Mouse (Mus musculus) liver, embryonic 15.5 days (tissue): ENCODE measurements around the gene 1600002K03Rik. TPM values are rescaled to one million over a fixed set of nuclear protein-coding genes. Genes with fewer than 3 reads are reported as not detected.
"Not testable (repeated sequence)": the region's sequence is repeated elsewhere in the genome, so short reads cannot be mapped to it uniquely, and the experiment has no call there.

ENCODE experiments used
- ATAC-seq: fragments of 200-750 bp; cut with Nextera tagmentation; 2 replicates; pipeline ENCODE4 v1.8.0; 2017; ENCODE audit warnings: moderate number of reproducible peaks, mild to moderate bottlenecking, moderate library complexity; ENCODE audit not compliant: insufficient read depth
- H3K27ac ChIP-seq: fragments of 300-500 bp; sonication (generic); replicated peaks from 2 replicates; pipeline ENCODE4 v1.5.1; 2015; ENCODE audit warnings: mild to moderate bottlenecking, inconsistent platforms
- H3K27me3 ChIP-seq: fragments of 300-500 bp; sonication (generic); 2 replicates; pipeline ENCODE4 v1.6.1; 2015; ENCODE audit warnings: mild to moderate bottlenecking, inconsistent platforms
- H3K36me3 ChIP-seq: fragments of 300-500 bp; sonication (generic); replicated peaks from 2 replicates; pipeline ENCODE4 v1.6.1; 2015; ENCODE audit warnings: moderate library complexity, mild to moderate bottlenecking, inconsistent platforms
- H3K4me1 ChIP-seq: fragments of 300-500 bp; sonication (generic); replicated peaks from 2 replicates; pipeline ENCODE4 v1.6.1; 2015; ENCODE audit warnings: inconsistent platforms
- H3K4me2 ChIP-seq: fragments of 300-500 bp; sonication (generic); 2 replicates; pipeline ENCODE4 v1.6.1; 2015; ENCODE audit warnings: moderate library complexity, mild to moderate bottlenecking, inconsistent platforms
- H3K4me3 ChIP-seq: fragments of 300-500 bp; sonication (generic); replicated peaks from 2 replicates; pipeline ENCODE4 v1.5.1; 2015; ENCODE audit warnings: mild to moderate bottlenecking, inconsistent platforms
- H3K9ac ChIP-seq: fragments of 300-500 bp; sonication (generic); 2 replicates; pipeline ENCODE4 v1.6.1; 2015; ENCODE audit warnings: moderate library complexity, mild to moderate bottlenecking, inconsistent platforms
- H3K9me3 ChIP-seq: fragments of 300-500 bp; sonication (generic); replicated peaks from 2 replicates; pipeline ENCODE4 v1.6.1; 2016; ENCODE audit warnings: inconsistent platforms
- WGBS: fragments of 180-500 bp; shearing (Covaris S2); methylation state at CpG from one replicate; pipeline ENCODE4 v1.1.7; 2015; ENCODE audit warnings: mixed read lengths; ENCODE audit not compliant: insufficient replicate concordance; 5-methylcytosine and 5-hydroxymethylcytosine counted together
- polyA plus RNA-seq: library from polyadenylated mRNA; unstranded; fragments of >200 nt; fragmentation: Nextera tagmentation; extraction: Ambion mirVana; gene quantifications from 2 replicates; pipeline ENCODE4 v1.2.1, GENCODE M21; 2015

The 1600002K03Rik gene
- polyA plus RNA-seq, 1 experiment from 2014 or later = 10.1 TPM

DNA sequence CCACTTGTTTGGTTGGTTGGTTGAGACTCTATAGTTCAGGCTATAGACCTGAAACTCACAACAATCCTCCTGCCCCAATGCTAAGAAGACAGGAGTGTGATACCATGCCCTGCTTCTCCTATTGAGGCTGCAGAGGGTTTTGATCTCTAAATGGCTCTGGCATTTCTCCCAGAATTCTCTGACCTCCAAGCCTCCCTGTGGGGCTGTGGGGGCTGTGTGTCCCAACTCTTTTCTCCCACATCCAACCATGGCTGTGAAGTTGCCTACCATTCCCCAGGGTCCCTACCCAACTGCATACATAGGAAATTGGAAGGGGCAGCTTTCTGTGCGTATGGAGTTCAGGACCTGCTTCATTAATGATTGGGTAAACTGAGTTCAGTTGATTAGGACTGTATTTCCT is 23.4 kb downstream of the 1600002K03Rik start:
- H3K27ac ChIP-seq = no peak overlapping the region
- H3K4me3 ChIP-seq = no peak overlapping the region
- no peaks in the 10 kb centered on the region for H3K36me3 ChIP-seq
- H3K4me1 ChIP-seq = no peaks in the 10 kb centered on the region
- no peak for ATAC-seq
- no peaks in the 10 kb centered on the region for H3K9me3 ChIP-seq
- no peak overlapping the region for H3K9ac ChIP-seq
- peaks cover 46% of the 10 kb centered on the region for H3K27me3 ChIP-seq
- no peak overlapping the region for H3K4me2 ChIP-seq
- WGBS = 81% methylated on average over 1 of the region's 1 CpGs

DNA sequence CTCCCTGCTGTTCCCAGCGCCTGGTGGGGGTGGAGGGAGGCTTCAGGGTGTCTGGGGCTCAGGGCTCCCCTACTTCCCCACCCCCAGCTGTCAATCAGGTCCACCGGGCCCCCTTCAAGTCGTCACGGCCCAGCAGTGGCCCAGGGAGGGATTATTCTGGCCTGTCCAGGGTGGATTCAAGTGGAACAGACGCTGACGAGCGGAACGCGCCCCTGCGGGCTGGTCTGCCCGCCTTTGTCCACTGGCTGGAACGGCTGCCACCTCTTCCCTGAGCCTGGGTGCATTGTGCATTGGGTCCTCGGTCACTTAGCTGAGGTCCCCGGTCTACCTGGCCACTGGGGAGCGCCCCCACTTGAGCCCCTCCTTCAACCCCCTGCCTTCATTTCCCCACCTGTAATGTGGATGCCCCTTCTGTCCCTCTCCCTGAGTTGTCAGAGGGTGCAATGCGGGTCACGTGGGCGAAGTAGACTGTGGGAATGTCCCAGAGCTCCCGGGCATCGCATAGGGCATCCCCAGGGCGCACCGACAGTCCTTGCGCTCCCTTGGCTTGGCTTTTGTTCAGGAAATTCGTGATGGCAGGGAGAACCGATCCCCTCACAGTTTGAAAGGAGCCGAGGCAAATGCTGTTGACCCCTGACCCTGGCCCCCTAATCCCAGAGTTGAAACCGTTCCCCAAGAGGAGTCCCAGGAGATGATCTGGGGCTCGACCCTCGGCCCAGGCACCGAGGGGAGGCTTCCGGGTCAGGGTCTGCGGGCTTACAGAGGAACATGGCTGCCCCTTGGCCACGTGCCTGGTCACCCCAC is 24.2 kb downstream of the 1600002K03Rik start:
- Histone ChIP-seq H3K36me3 (no peaks in the 10 kb centered on the region), H3K4me1 (no peaks in the 10 kb centered on the region), H3K4me3 (no peak overlapping the region), H3K27ac (no peak overlapping the region), H3K9ac (no peak overlapping the region), H3K27me3 (peaks cover 38% of the 10 kb centered on the region), H3K4me2 (no peak overlapping the region), H3K9me3 (no peaks in the 10 kb centered on the region)
- WGBS = 73% methylated on average over 33 of the region's 33 CpGs
- no peak for ATAC-seq

- no peak overlapping the region for H3K4me3 ChIP-seq
- H3K9ac ChIP-seq = no peak overlapping the region
- H3K4me1 ChIP-seq = no peaks in the 10 kb centered on the region
- no peaks in the 10 kb centered on the region for H3K36me3 ChIP-seq
- no peak overlapping the region for H3K4me2 ChIP-seq
- no peak overlapping the region for H3K27ac ChIP-seq
- H3K27me3 ChIP-seq = peaks cover 18% of the 10 kb centered on the region
- 48% methylated on average over 3 of the region's 3 CpGs for WGBS
- no peaks in the 10 kb centered on the region for H3K9me3 ChIP-seq
- ATAC-seq = peak; percentile 65
Observed at GRCm38 (mm10) chr10:80199440-80200008, 26.8 kb downstream of the 1600002K03Rik start.

GRCm38 (mm10) chr10:80200485-80200884 is 27.7 kb downstream of the 1600002K03Rik start:
- no peak for ATAC-seq
- Histone ChIP-seq H3K4me2 (no peak overlapping the region), H3K9me3 (no peaks in the 10 kb centered on the region), H3K9ac (no peak overlapping the region), H3K27ac (no peak overlapping the region), H3K4me3 (no peak overlapping the region), H3K27me3 (peaks cover 19% of the 10 kb centered on the region), H3K36me3 (no peaks in the 10 kb centered on the region), H3K4me1 (no peaks in the 10 kb centered on the region)
- 67% methylated on average over 6 of the region's 6 CpGs for WGBS

DNA sequence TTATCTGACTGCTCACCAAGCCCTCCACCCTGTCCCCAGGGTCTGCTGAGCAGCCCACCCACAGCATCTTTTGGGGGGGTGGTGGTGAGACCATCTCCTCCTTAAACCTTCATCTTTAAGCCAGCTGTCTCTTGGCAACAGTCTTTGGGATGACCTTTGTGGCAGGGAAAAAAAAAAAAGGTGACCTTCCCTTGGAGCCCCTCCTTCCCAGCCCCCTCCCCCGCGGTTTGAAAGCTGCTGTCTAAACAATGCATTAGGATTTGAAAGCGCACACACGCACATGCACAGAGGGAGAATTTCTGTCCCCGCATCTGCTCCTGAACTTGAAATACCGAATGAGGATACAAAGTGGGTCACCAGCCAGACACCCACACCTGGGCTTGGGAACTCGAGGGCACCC is 31.3 kb downstream of the 1600002K03Rik start:
- WGBS = 45% methylated on average over 7 of the region's 7 CpGs
- Histone ChIP-seq H3K4me2 (no peak overlapping the region), H3K4me1 (no peaks in the 10 kb centered on the region), H3K9ac (no peak overlapping the region), H3K9me3 (no peaks in the 10 kb centered on the region), H3K36me3 (no peaks in the 10 kb centered on the region), H3K27ac (no peak overlapping the region), H3K27me3 (peaks cover 41% of the 10 kb centered on the region), H3K4me3 (no peak overlapping the region)
- no peak for ATAC-seq

DNA sequence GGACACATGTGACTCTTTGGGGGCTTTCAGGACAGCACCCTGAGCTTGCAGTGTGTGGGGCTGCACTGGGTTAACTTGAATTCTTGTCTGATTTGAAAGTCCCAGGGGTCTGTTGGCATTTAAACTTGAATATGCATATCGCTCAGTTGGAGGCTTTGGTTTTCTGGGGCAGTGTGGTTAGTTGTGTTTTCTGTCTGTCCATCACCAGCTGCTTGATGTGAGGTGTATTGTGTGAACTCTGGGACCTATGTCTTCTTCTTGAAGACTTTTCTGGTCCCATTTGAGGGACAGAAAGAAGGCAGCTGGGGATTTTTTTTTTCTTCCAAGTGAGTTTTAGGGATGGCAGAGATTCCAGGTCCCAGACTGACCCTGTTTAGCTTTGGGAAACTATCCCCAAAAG is 34.5 kb downstream of the 1600002K03Rik start:
- Histone ChIP-seq H3K27ac (no peak overlapping the region), H3K4me2 (no peak overlapping the region), H3K27me3 (peaks cover 39% of the 10 kb centered on the region), H3K9ac (no peak overlapping the region), H3K36me3 (no peaks in the 10 kb centered on the region), H3K9me3 (no peaks in the 10 kb centered on the region), H3K4me1 (no peaks in the 10 kb centered on the region), H3K4me3 (no peak overlapping the region)
- 71% methylated on average over 1 of the region's 1 CpGs for WGBS
- ATAC-seq = no peak

- no peaks in the 10 kb centered on the region for H3K4me1 ChIP-seq
- 67% methylated on average over 10 of the region's 10 CpGs for WGBS
- H3K9me3 ChIP-seq = no peaks in the 10 kb centered on the region
- no peak overlapping the region for H3K4me2 ChIP-seq
- no peak for ATAC-seq
- H3K36me3 ChIP-seq = no peaks in the 10 kb centered on the region
- no peak overlapping the region for H3K27ac ChIP-seq
- H3K9ac ChIP-seq = no peak overlapping the region
- H3K27me3 ChIP-seq = peaks cover 39% of the 10 kb centered on the region
- no peak overlapping the region for H3K4me3 ChIP-seq
Observed at GRCm38 (mm10) chr10:80207676-80208075, 34.9 kb downstream of the 1600002K03Rik start.

DNA sequence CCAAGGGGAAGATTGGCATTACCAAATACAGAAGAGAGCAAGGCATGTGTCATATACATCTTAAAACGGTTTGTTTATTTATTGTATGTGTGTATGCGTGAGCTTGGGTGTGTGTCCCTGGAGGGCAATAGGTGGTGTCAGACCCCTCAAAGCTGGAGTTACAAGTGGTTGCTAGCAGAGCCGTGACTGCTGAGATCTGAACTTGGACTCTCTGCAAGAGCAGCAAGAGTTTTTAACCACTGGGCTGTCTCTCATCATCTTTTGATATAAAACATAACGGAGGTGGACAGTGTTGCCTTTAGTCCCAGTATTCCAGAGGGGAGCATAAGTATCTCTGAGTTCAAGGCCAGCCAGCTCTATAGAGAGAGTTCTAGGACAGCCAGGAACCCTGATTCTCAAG is 35.5 kb downstream of the 1600002K03Rik start:
- Histone ChIP-seq H3K36me3 (no peaks in the 10 kb centered on the region), H3K4me3 (no peak overlapping the region), H3K27ac (no peak overlapping the region), H3K27me3 (peaks cover 39% of the 10 kb centered on the region), H3K4me2 (no peak overlapping the region), H3K9me3 (no peaks in the 10 kb centered on the region), H3K4me1 (no peaks in the 10 kb centered on the region), H3K9ac (no peak overlapping the region)
- no peak for ATAC-seq
- WGBS = 67% methylated on average over 4 of the region's 4 CpGs

DNA sequence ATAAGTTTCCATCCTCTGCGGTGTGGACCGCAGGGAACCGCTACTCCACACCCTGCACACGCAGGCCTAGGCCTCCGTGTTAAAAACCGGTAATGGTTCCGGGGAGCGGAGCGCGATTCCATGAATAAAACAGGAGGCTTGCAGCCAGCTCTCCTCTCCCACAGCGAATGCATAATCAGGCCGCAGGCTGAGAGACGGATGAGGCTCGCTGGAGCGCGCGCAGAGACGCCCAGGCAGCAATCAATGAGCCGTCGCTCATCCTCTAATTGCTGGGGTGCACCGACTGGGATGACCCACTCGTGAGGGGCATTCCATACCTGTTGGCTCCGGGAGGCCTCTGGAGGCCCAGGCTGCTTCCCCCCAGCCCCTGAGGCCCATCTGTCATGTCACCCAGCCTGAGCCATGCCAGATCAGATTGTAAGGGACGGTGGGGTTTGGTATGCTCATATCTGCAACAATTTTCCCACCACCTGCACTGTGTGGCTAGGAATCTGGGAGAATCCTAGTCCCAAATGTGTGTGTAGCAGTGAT is 36.2 kb downstream of the 1600002K03Rik start:
- Histone ChIP-seq H3K4me2 (no peak overlapping the region), H3K4me1 (no peaks in the 10 kb centered on the region), H3K36me3 (no peaks in the 10 kb centered on the region), H3K4me3 (no peak overlapping the region), H3K27me3 (peaks cover 39% of the 10 kb centered on the region), H3K27ac (no peak overlapping the region), H3K9me3 (no peaks in the 10 kb centered on the region), H3K9ac (no peak overlapping the region)
- no peak for ATAC-seq
- WGBS = 41% methylated on average over 24 of the region's 24 CpGs

DNA sequence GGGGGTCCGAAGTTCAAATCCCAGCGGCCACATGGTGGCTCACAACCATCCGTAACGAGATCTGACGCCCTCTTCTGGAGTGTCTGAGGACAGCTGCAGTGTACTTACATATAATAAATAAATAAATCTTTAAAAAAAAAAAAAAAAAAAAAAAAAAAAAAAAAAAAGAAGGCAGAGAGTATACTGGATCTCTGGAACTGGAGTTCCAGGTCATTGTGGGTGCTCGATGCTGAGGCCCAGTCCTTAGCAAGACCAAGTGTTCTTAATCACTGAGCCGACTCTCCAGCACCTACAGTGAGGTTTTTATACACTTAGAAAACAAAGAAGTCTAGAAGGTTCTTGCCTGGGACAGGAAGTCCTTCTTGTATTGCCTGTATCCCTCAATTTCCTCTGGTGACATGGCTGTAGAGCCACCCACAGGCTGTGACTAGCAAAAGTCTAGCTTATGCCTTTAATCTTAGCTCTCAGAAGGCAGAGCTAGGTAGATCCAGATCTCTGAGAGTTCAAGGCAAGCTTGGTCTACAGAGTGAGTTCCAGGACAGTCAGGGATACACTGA is 38.9 kb downstream of the 1600002K03Rik start:
- not testable (repeated sequence) for ATAC-seq, H3K4me1 ChIP-seq, H3K9me3 ChIP-seq, H3K4me2 ChIP-seq, H3K36me3 ChIP-seq, H3K9ac ChIP-seq, H3K27ac ChIP-seq, H3K4me3 ChIP-seq
- WGBS = 59% methylated on average over 7 of the region's 7 CpGs
- peaks cover 37% of the 10 kb centered on the region for H3K27me3 ChIP-seq

DNA sequence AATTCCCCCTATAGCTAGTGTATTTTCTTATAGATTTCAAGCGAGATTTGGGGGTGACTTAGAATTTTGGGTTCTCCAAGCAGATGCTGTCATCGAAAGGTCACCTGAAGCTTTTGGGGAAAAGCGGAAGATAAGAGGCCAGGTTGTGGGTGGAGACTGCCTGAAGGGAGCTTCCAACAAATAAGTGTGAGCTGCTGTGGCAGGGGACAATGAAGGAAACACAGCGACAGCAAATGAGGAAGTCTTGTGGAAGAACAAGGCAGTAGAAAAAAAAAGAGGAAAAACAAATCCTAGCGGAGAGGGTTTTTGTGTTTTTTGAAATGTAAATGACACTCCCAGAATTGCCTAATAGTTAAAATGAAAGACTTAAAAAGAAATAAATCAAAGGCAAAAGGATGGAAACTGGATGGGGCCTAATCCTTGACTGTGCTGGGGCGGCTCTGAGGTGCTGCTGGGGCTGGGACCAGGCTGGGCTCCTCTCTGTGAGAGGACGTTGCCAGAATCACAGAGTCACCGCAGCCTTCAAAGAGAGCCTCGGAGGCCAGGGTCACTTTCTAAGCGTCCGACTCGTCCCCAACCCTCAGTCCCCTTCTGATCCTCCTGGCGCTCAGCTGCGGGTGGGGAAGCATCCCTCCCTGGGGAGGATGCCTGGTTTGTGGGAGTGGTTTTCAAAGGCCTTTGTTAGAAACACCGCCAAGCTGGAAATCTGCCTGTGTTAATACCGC is 42.5 kb downstream of the 1600002K03Rik start:
- WGBS = 24% methylated on average over 16 of the region's 16 CpGs
- no peaks in the 10 kb centered on the region for H3K9me3 ChIP-seq
- no peak overlapping the region for H3K4me3 ChIP-seq
- no peak overlapping the region for H3K27ac ChIP-seq
- H3K4me1 ChIP-seq = peaks cover 5% of the 10 kb centered on the region; the same call in 1 of the 2 replicates
- no peak for ATAC-seq
- peaks cover 32% of the 10 kb centered on the region for H3K27me3 ChIP-seq
- H3K4me2 ChIP-seq = no peak overlapping the region; the same call in 1 of the 2 replicates
- no peak overlapping the region for H3K9ac ChIP-seq
- no peaks in the 10 kb centered on the region for H3K36me3 ChIP-seq
